Mouse (Mus musculus) G1E-ER4 (cell line): ENCODE results near the gene Alkbh6. TPM values are rescaled to one million over a fixed set of nuclear protein-coding genes. Genes with fewer than 3 reads are reported as not detected.

Source experiments
- GATA1 ChIP-seq: IDR thresholded peaks from one replicate; pipeline ENCODE4 v1.8.0; 2012; ENCODE audit warnings: low read length, inconsistent platforms
- polyA plus RNA-seq: library from polyadenylated mRNA; stranded (reverse); fragments of >175 nt; gene quantifications from 2 replicates; pipeline ENCODE4 v1.2.3, GENCODE M21; 2012

The Alkbh6 gene
- 59.9 and 74.5 TPM in 2 replicates for polyA plus RNA-seq

DNA sequence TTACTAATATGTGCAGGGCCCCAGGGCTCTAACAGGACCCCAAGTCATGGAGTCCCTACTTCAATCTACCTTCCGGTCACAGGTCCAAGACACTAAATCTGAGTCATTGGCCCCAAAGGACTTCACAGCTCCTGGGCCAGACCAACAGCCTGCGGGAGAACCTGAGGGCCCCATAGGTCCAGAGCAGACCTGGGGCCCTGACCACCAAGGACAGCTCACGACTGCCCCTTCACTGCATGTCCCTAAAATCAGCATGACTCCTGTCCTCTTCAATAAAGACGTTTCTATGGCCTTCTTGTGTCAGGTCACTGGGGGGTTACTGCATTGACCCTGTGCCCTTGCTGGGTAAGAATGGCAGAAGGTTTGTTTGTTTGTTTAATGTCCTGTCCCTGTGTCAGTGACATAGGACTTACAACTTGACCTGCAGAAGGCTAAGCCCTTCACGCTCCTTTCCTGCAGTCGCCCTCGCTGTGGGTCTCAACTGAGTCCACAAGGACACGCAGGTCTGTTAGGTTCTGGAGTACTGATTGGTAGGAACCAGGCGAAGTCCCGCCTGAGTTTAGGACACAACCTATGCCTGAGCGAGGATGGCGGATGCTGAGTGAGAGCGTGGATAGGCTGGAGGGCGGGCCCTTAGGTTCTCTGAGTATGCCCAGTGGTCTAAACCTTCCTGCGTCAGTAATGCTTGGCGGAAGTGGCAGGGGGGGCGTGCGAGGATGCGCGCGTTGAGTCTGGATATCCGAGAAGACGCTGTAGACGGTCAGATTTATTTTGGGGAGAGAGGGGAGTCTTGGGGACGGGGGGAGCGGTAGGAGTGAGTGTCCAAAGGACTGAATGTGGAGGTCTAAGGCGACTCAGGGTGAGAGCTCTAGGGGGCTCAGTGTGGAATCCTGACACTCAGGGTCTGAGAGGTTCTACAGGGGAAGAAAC lies at the start of gene Alkbh6:
Gene Alkbh6, plus strand, starts transcription at position 642 of the 930 bp plus-strand sequence.
- TF ChIP-seq GATA1 = no peak

DNA sequence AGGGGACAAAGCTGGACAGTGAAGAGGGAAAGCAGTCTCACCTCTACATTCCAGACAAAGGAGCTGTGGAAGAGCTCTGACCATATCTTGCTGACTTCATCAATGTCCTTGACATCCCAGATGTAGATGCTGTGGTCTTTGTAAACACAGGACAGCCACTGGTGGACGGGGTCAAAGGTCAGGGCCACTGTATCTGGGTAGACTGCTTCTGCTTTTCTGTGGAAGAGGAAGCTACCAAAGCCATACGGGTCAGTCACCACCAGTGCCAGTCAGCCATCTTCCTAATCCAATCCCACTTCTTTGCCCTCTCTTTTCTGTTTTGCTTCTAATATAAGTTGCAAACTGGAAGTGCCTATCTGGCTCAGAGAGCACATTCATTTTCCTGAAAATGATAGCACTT lies 43.5 kb upstream of the Alkbh6 start:
- no peak for TF ChIP-seq GATA1

DNA sequence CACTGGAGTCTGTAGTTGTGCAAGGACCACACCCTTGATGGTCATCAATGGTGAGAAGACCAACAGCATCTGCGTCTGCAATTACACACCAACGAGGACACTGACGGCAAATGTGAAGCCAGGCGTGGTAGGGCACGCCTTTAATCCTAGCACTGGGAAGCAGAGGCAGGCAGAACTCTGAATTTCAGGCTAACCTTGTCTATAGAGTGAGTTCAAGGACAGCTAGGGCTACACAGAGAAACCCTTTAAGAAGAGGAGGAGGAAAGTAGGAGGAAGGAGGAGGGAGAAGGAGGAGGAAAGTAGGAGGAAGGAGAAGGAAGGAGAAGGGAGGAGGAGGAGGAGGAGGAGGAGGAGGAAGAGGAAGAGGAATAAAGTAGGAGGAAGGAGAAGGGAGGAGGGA lies 43.0 kb upstream of the Alkbh6 start:
- TF ChIP-seq GATA1 = no peak

DNA sequence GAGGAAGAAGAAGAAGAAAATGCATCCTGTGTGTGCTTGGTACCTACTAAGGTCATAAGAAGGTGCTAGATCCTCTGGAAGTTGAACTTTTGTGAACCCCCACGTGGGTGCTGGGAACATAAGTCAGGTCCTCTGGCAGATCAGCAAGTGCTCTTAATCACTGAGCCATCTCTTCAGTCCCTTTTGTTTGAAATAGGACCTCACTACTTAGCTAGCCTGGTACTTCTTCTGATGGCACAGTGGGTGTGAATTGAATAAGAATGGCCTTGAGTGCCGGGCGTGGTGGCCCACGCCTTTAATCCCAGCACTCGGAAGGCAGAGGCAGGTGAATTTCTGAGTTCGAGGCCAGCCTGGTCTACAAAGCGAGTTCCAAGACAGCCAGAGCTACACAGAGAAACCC lies 42.6 kb upstream of the Alkbh6 start:
- no peak for TF ChIP-seq GATA1

DNA sequence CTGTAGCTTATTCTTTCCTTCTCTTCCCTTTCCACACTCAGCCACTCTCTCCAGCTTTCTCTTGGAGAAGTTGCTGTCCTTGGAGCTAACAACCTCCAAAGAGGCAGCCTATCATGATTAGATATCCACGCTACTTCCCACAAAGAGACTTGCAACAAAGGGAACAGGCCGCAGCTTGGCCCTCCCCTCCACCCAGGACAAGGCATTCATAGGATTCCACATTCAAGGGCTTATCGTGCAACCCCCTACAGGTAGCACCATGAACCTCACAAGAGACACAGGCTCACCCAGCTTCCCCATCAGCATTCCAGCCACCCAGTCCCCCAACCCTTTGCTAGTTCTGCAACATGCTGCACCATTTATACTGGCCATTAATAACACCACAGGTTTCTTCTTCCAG lies 41.7 kb upstream of the Alkbh6 start:
- TF ChIP-seq GATA1 = no peak

DNA sequence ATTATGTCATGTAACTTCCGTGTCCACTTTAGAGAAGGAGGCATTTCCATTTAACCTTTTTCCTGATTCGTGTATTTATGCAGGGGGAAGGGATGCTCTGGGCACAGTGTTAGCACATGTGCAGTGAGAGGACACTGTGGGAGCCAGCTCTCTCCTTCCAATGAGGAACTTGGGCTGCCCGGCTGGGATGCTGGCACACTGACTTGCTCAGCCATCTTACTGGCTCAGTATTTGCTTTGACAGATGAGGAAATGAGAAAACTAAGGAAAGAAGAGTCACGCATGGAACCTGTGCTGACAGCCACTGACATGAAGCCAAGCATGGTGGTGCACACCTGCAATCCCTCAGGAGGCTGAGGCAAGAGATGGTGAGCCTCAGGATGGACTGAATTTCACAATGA lies 38.9 kb upstream of the Alkbh6 start:
- no peak for TF ChIP-seq GATA1

DNA sequence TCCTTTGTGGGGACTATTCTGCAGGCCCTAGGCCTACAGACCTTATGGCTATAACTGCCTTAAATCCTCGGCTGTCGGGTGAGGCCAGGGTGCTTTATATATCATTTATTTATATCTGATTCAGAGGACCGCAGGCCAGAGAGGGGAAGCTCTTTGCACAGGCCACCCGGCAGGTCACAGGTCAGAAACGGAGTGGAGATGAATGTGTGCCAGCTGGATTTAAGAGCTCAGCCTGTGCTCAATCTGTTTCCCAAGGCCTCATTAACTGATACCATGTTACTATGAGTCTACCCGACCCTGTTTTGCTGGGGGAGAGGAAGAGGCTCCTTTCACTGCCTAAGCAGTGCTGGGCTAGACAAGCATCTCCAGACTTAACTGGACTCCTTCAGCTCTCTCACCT lies 34.1 kb upstream of the Alkbh6 start:
- TF ChIP-seq GATA1 = no peak

DNA sequence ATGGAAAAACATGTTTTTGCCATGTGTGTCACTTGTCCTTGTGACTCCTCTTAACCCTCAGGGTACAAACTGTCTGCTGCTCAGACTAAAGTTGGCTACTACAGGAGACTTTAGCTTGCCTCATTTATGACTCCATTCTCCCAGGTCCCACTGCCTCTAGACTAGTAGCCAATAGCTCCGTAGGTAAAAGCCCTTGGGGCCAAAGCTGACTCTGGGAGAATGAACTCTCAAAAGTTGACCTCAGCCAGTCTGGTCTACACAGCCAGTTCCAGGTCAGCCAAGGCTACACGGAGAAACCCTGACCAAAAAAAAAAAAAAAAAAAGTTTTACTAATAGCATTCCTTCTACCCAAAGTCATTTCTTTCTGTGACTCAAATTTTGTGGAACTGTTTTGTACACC lies 29.6 kb upstream of the Alkbh6 start:
- TF ChIP-seq GATA1 = no peak

DNA sequence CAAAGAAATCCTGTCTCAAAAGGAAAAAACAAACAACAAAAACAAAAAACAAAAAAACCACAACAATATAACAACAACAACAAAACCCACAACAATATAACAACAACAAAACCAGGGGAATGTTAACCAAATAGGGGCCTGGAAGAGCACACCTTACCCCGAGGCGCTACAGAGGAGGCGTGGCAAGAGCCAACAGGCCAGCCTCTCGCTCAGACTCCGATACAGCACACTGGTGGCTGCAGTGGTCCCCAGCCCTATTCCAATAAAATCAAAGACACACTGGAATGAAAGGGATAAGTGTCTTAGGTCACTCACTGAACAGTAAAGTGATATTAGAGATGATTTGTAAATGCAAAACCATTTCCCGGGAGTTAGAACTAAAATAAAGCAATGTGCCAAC lies 29.0 kb upstream of the Alkbh6 start:
- no peak for TF ChIP-seq GATA1

DNA sequence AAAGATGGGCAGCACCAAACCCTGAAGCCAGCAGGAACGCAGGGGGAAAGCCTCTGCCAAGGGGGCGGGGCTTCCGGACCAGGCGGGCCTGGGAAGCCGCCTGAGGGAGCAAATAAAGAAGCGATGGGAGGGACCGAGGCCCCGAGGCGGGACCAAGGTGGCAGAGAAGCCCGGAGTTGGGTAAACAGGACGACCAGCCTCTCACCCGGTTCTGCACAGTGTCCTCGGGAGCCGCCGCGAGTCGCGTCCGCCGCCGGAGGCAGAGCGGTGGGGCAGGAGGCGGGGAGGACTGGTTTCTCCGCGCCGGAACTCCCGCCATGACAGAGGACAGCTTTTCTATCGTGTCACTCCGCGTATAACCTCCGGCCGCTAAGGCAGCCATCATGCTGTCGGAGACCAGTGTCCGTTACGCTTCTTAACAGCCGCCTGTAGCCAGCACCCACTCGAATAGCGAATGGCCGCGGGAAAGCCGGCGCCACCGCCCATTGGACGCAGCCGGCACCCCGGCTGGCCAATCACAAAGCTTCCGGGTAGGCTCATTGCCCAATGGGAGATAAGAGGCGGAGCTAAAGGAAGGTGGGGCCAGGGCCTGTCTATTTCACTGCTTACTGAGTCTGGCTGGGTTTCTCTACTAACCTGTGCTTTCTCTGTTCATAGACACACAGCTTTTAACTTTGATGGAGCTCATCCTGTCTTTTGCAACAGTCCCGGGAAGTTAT lies 28.4 kb upstream of the Alkbh6 start, which contains the start of the genes Thap8 and Wdr62:
Gene Thap8, plus strand, starts transcription at position 144 of the 719 bp plus-strand sequence.
Gene Wdr62, minus strand, starts transcription at position 469 of the 719 bp plus-strand sequence.
- no peak for TF ChIP-seq GATA1

DNA sequence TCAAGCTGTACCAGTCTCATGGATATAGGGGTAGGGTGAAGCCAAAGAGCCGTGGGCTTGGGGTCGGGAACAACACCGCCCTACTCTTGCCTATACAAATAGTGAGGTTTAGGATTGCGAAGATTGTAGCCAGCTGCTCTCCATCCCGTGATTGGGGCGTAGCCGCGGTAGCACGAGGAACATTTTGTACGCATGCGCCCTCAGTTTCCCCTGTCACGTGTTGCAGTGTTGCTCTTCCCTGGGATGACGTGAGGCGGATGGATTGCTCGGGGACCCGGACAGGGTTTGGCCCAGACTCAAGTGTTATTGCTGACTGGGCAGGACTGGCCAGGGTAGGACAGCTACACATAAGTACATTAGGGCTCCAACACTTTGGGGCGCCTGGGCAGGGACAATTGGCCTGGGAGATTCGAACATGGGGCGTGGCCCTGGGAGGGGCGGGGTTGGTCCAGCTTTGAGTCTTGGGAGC lies 27.8 kb upstream of the Alkbh6 start:
- no peak for TF ChIP-seq GATA1

DNA sequence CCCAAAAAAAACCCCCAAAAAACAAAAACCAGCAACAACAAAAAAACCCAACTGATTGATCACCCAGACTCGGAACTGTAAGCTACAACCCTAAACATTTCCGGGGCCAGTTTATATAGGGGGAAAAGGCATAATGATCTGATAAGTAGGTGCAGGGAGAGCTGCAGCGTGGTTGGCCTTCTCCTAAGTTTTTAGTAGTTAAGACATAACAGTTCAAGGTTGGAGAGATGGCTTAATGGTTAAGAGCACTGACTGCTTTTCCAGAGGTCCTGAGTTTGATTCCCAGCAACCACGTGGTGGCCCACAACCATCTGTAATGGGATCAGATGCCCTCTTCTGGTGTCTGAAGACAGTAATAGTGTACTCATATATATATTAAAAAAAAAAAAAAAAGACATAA lies 27.0 kb upstream of the Alkbh6 start:
- TF ChIP-seq GATA1 = no peak

DNA sequence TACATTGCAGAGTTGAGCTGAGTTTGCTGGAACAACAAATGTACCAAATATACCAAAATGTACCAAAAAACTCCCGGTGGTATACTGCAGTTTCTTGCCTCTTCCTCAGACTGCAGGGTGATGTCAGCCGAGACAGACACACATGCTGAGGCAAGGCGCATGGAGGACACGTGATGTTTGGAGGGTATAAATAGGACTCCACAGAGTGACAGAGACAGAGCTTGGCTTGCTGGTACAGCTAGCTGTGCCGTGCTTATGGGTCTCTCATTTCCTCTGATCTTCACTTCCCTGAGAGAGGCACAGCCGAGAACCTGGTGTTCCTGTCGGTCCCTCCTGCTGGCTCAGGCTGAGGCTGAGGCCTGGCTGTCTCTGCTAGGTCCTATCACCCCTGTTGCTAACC lies 25.8 kb upstream of the Alkbh6 start:
- no peak for TF ChIP-seq GATA1

DNA sequence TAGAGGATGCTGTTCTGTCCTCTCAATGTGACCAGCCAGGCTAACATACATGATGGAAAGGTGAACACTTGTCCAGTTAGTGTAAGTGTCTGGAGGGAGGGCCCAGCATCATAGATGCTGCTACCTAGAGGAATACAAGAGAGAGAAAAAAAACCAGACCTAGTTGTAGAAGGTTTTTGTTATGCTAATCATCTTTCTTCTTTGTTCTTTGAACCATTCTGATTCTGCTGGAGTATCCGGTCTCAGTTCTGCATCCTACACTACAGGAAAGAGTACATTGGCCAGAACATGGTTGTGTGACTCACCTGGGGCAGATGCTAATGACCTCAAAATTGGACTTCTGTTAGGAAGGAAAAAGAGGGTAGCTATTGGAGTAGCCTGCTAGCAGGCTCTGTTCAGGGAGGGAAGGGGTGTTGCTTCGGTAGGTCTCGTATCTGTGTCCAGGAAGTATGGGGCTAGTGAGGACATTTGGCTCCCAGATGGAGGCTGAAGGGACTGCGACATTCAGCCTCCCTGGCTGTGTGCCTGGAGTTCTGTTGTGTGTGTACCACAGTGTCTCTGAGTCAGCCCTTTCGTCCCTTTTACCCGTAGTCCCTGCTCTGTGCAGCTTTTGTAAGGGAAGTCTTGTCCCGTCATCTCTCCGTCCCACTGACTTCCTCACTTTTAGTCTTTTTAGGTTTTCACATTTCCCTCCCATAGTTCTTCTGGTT lies 21.7 kb upstream of the Alkbh6 start:
- no peak for TF ChIP-seq GATA1

DNA sequence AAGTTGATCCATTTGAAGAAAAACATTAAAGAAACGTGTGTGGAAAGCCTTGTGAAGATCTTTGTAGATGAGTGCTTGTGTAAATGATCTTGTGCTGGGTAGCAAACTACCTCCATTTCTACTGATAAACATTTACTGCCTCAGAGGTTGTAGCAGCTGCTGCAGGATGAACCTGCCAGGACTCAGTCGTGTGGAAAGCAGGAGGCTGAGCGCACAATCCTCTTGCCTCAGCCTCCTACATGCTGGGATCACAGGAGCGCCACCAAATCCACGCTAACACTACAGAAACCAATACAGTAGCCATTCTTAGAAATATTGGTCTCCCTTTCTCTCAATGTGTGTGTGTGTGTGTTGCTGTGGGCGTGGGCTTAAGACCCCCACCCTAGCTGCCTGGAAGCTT lies 20.5 kb upstream of the Alkbh6 start:
- no peak for TF ChIP-seq GATA1
